Mouse (Mus musculus) frontal cortex, adult (tissue): Measurements from ENCODE around the gene Gm17078.
"Not testable (repeated sequence)": the region's sequence is repeated elsewhere in the genome, so short reads cannot be mapped to it uniquely, and the experiment has no call there.

Source experiments
- ATAC-seq: cut with Nextera tagmentation; 2 replicates; pipeline ENCODE4 v1.9.2; 2017; ENCODE audit warnings: mild to moderate bottlenecking, moderate library complexity, mixed read lengths; ENCODE audit not compliant: low TSS enrichment

Gene Gm17078

GRCm38 (mm10) chr14:51611210-51611609 lies at the start of gene Gm17078:
TSS of gene Gm17078 (minus strand) at chr14:51611310.
- ATAC-seq = no peak

GRCm38 (mm10) chr14:51635566-51635965 lies 24.5 kb upstream of the Gm17078 start, which contains the start of gene Gm4181:
TSS of gene Gm4181 (minus strand) at chr14:51635666.
- ATAC-seq = not testable (repeated sequence)

- ATAC-seq = not testable (repeated sequence)
Observed at GRCm38 (mm10) chr14:51632426-51632825, 21.3 kb upstream of the Gm17078 start.

- not testable (repeated sequence) for ATAC-seq
Observed at GRCm38 (mm10) chr14:51592039-51592438, 19.1 kb downstream of the Gm17078 start, which contains the start of gene Gm17174. TSS of gene Gm17174 (minus strand) at chr14:51592139.

GRCm38 (mm10) chr14:51573963-51574362 lies 37.1 kb downstream of the Gm17078 start, which contains the start of gene Gm17175:
TSS of gene Gm17175 (minus strand) at chr14:51574063.
- ATAC-seq = not testable (repeated sequence)
